Mouse (Mus musculus): ENCODE data around the gene Bmp15.

The Bmp15 gene

DNA sequence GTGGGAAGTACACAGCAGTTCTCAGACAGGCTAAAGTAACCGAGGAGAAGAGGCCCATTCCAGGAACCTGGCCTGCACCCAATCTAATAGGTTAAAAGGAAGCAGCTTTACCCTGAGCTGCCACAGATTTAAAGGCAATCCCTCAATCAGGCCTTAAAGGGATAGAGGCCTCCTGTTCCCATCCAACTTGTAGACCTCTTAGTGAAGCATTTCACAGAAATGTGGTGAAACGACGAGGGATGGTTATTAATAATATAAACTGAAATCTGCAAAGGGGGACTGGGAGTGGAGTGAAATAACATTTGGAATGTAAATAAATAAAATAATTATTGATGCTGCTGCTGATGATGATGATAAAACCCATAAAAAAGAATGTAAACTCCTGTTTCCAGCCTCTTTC lies at the start of gene Bmp15:
Gene Bmp15 (minus strand): TSS at position 101 of the 400 bp plus-strand sequence.
- DNase-seq = no peak

DNA sequence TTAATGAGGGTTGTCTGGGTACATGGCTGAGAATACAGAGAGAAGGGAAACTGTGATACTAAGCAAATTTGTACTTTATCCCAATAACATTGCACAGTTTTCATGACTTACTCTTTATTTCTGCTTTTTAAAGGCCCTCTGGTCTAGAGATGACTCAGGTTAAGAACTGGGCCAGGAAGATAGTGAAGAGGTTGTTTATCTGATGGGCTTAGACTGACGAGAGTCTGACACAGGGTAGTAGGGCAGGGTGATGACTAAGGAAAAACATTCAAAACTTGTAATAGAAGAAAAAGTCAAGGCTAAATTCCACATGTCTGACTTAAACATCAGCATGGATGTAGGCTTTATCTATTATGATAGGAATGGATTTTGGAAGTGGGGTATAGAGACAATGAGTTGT lies 48.3 kb upstream of the Bmp15 start:
- DNase-seq = no peak

DNA sequence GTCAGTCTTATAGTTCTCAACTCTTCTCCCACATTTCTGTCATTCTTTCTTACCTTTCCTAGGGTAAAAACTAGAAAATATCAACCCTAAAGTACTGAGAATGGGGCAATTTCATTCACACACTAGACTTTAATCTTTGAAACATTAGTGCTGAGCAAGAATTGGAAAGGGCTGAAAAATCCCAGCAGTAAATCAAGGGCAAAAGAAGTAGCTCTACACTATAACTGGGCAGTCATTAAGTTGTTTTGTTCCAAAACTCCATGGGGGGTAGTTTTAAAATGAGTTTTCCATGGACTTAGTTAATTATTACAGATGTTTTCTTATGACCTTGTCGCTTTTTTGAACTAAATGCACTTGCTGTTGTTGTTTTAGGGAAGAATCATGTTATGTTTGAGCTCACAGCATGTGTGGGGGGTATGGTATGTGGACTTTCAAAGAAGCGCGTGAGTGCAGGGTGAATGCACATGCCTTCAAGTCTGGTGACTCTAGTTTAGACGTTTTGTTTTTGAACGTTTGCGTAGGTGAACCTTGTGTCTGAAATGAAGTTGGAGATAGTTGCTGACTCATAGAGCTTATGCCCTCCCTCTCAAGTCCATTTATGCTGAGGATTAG lies 37.1 kb upstream of the Bmp15 start:
- DNase-seq = no peak

DNA sequence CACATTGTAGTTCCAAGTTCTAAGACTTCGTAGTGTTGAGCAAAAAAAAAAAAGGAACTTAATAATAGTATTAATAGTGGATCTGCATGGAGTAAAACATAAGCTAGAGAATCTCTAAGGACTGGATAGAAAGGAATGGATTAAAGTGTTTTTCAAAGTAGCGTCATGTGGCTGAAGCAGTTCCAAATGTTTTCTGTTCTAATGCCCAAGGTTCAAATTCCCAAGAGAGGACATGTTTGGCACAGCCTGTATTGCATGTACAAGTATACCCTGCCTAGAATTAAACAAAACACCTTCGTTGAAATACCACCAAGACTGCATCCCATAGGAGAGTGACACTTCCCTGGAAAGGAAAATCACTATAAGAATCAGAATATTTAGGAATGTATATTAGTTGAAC lies 36.4 kb upstream of the Bmp15 start:
- no peak for DNase-seq

DNA sequence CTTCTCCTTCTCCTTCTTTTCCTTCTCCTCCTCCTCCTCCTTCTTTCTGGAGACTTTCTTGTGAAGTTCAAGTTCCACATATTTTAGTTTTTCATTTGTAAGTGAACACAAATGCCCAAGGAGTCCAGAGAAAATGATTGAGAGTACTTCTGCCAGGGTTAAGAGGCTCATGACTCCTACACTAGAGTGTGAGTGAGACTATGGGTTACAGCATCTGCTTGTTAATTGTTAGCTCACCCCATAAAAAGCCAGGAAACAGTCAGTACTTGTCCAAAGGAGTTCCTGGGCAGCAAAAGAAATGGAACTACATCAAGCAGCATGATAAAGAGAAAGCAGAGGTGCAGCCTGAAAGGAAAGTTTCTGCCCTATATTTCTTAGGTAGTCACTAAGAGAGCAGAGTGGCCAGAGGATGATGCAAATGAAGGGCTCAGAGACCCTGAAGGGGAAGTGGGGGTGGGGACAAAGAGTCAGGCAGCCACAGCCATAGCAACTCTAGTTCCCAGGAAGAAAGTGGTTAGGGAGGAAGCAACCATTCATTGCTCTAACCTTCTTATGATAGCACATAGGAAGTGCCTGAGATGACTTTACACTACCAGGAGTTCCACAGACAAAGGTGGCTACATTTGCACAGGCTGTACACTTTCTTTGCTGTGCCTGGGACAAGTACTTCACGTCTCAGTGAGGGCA lies 24.9 kb upstream of the Bmp15 start:
- DNase-seq = no peak

DNA sequence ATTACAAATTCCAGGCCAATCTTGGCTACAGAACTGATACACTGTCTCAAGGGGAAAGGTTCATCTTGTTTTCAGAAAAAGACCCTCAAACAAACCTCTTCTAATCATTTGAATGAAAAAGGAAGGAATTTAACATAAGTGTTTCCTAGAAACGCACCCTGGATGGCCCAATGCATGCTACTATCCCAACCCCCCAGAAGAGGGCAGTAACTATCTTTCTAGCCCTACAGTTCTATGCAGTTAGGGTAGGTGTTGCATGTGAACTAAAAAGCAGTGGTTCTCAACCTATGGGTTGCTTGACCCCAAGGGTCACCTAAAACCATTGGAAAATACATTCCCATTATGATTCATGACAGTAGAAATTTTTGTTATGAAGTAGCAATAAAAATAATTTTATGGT lies 3.5 kb upstream of the Bmp15 start:
- no peak for DNase-seq

DNA sequence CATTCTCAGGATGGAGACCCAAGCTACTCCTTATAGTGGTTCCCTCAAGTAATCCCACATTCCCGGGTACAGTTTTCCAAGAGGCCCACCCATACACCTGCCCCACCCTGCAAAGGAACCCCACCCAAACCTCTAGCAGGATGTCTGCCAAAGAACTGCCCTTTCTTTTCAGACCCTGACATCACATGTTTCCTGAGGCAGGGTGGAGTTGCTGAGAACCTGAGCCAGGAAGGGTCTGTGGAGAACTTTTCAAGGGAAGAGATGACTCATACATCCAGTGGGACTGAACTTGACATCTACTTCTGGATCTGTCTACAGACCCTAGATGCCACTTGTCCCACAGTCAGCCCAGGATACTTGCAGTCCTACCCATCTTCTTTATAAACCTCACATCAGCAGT lies 2.8 kb downstream of the Bmp15 start:
- DNase-seq = no peak
